ENCODE assay signal across 9 mouse cellular contexts in the genomic region with DNA sequence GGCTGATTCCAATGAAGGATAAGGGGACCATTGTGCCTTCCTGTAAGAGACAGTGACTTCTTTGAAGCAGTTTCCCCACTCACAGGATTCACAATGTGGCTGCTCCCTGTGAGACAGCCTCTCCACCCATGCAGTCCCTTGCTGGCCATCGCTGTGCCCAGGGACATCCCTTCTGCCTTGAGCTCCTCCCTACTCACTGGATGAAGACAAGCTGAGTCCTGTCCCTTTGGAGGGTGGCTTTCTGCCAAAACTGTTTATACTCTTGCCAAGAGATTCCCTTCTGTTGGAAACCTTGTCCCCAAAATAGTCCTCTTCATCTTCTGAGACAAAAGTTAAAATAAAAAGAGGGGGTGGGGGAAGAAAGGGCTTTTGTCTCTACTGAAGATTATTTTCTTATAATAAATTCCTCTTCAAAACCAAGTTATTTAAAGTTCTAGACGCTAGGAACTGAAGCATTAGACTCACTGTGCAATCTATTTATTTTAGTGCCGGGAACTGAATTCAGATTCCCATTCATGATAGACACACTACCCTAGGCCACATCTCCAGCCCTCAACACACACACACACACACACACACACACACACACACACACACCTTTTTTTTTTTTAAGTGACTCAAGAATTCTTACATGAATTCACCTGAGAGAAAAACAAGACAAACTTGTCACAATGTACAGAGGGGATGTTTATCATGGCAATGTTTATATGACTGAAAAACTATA.
DNase-seq lines count a peak whose midpoint lies in the region; ATAC-seq lines count a peak whose summit lies in the region.
"Had no signal": no experiment of that assay in that cellular context is flagged by ENCODE, and none has a peak within 500 bp of the region (broad histone marks: within the 10 kb centered on the region; RNA-seq: fewer than 3 reads in every experiment).

No protein-coding gene starts in this region.

- no peaks in the 10 kb centered on the region for H3K27me3 ChIP-seq in hindbrain, embryonic 13.5 days
- no peaks in the 10 kb centered on the region for H3K27me3 ChIP-seq in hindbrain, embryonic 10.5 days (ENCODE audit: insufficient read depth, poor library complexity, severe bottlenecking)
- no peaks in the 10 kb centered on the region for H3K27me3 ChIP-seq in hindbrain, embryonic 16.5 days (replicated peaks; ENCODE audit: control insufficient read depth, insufficient read depth, low read length)
- no peaks in the 10 kb centered on the region for H3K27me3 ChIP-seq in forebrain, embryonic 12.5 days

- no peak overlapping the region for H3K9ac ChIP-seq in hindbrain, embryonic 13.5 days
- no peak overlapping the region for H3K9ac ChIP-seq in hindbrain, embryonic 16.5 days (ENCODE audit: low read depth, low read length)
- no peak overlapping the region for H3K9ac ChIP-seq in forebrain, embryonic 12.5 days

- WGBS in hindbrain, embryonic 13.5 days, result 58% methylated on average over 3 of the region's 3 CpGs
- WGBS in hindbrain, embryonic 10.5 days, result 83% methylated on average over 3 of the region's 3 CpGs
- 50% methylated on average over 3 of the region's 3 CpGs for WGBS in hindbrain, embryonic 16.5 days
- 68% methylated on average over 3 of the region's 3 CpGs for WGBS in forebrain, embryonic 12.5 days

- no peak overlapping the region for H3K27ac ChIP-seq in hindbrain, embryonic 13.5 days
- no peak overlapping the region for H3K27ac ChIP-seq in hindbrain, embryonic 10.5 days
- no peak overlapping the region for H3K27ac ChIP-seq in hindbrain, embryonic 16.5 days (ENCODE audit: low read depth, low read length)
- no peak overlapping the region for H3K27ac ChIP-seq in forebrain, embryonic 12.5 days
- H3K27ac ChIP-seq: macrophage had no signal

- H3K4me1 ChIP-seq in hindbrain, embryonic 13.5 days (replicated peaks), result peaks cover 4% of the 10 kb centered on the region
- no peaks in the 10 kb centered on the region for H3K4me1 ChIP-seq in hindbrain, embryonic 10.5 days (replicated peaks)
- no peaks in the 10 kb centered on the region for H3K4me1 ChIP-seq in hindbrain, embryonic 16.5 days (ENCODE audit: control insufficient read depth, insufficient read depth, low read depth, low read length)
- peaks cover 4% of the 10 kb centered on the region; the same call in 1 of the 2 replicates for H3K4me1 ChIP-seq in forebrain, embryonic 12.5 days

- H3K4me2 ChIP-seq in hindbrain, embryonic 13.5 days, result no peak overlapping the region
- H3K4me2 ChIP-seq in hindbrain, embryonic 16.5 days (ENCODE audit: low read length), result no peak overlapping the region
- no peak overlapping the region for H3K4me2 ChIP-seq in forebrain, embryonic 12.5 days

- peak; percentile 69 for ATAC-seq in hindbrain, embryonic 13.5 days (ENCODE audit: low FRiP score)
- ATAC-seq in hindbrain, embryonic 16.5 days, result peak; percentile 96
- no peak for ATAC-seq in forebrain, embryonic 12.5 days (ENCODE audit: low FRiP score)

- no peaks in the 10 kb centered on the region for H3K9me3 ChIP-seq in hindbrain, embryonic 13.5 days
- no peaks in the 10 kb centered on the region for H3K9me3 ChIP-seq in hindbrain, embryonic 10.5 days
- H3K9me3 ChIP-seq in hindbrain, embryonic 16.5 days (ENCODE audit: control insufficient read depth, low read length), result no peaks in the 10 kb centered on the region
- no peaks in the 10 kb centered on the region for H3K9me3 ChIP-seq in forebrain, embryonic 12.5 days

- no peak for DNase-seq in hindbrain, embryonic 10.5 days (ENCODE audit: low spot score)
- DNase-seq in testis, postnatal 14 days (ENCODE audit: low spot score), result peak; percentile 51
- DNase-seq in testis, postnatal 10 days (ENCODE audit: low spot score), result no peak
- DNase-seq in right cerebral cortex, postnatal 4 days, result peak; percentile 18
- no peak for DNase-seq in liver

- no peaks in the 10 kb centered on the region for H3K36me3 ChIP-seq in hindbrain, embryonic 13.5 days
- H3K36me3 ChIP-seq in hindbrain, embryonic 10.5 days, result 0 out of 2 replicates have a peak, but pooled peaks cover 2% of the 10 kb centered on the region
- H3K36me3 ChIP-seq in hindbrain, embryonic 16.5 days (ENCODE audit: control insufficient read depth, insufficient read depth, low read length), result no peaks in the 10 kb centered on the region
- H3K36me3 ChIP-seq in forebrain, embryonic 12.5 days (replicated peaks), result no peaks in the 10 kb centered on the region

- H3K4me3 ChIP-seq in hindbrain, embryonic 13.5 days, result no peak overlapping the region
- no peak overlapping the region for H3K4me3 ChIP-seq in hindbrain, embryonic 10.5 days
- no peak overlapping the region for H3K4me3 ChIP-seq in hindbrain, embryonic 16.5 days (ENCODE audit: low read length)
- no peak overlapping the region for H3K4me3 ChIP-seq in forebrain, embryonic 12.5 days (replicated peaks)

Comparison
In these comparisons a context has a peak if more than half of its experiments do, and no peak if none do; other contexts are left out.
1. DNase-seq: peak in testis, postnatal 14 days (single experiment) and right cerebral cortex, postnatal 4 days (single experiment); none in hindbrain, embryonic 10.5 days (single experiment), testis, postnatal 10 days (single experiment) and liver (single experiment).